Mouse (Mus musculus) heart, embryonic 14.5 days (tissue): ENCODE measurements around the gene Lbh. TPM values are rescaled to one million over a fixed set of nuclear protein-coding genes. Genes with fewer than 3 reads are reported as not detected.
A peak's percentile ranks its signal among the peaks of the same experiment; 100 is the strongest.

ENCODE experiments used
- ATAC-seq: fragments of 200-750 bp; cut with Nextera tagmentation; 2 replicates; pipeline ENCODE4 v1.8.0; 2017; ENCODE audit warnings: low read depth, moderate TSS enrichment; ENCODE audit not compliant: insufficient number of reproducible peaks, insufficient read depth, low FRiP score
- H3K27ac ChIP-seq, 2 experiments: fragments of 200-500 bp in 1 of 2; fragments of 300-500 bp in 1 of 2; sonication (generic) in 1 of 2; replicated peaks in 1 of 2; 2 replicates each; pipeline ENCODE4 v1.5.1; 2012 to 2014; ENCODE audit warnings: low read depth in 2 of 2, low read length in 2 of 2, control low read depth in 1 of 2, mild to moderate bottlenecking in 1 of 2, mixed read lengths in 1 of 2; ENCODE audit not compliant: control insufficient read depth in 1 of 2, insufficient read depth in 1 of 2
- H3K27me3 ChIP-seq: fragments of 300-500 bp; sonication (generic); 2 replicates; pipeline ENCODE4 v1.6.1; 2014; ENCODE audit warnings: mild to moderate bottlenecking, low read length, control low read depth; ENCODE audit not compliant: control insufficient read depth, insufficient read depth
- H3K36me3 ChIP-seq: fragments of 300-500 bp; sonication (generic); 2 replicates; pipeline ENCODE4 v1.6.1; 2014; ENCODE audit warnings: mild to moderate bottlenecking, control low read depth, low read length, mixed read lengths; ENCODE audit not compliant: control insufficient read depth, insufficient read depth
- H3K4me1 ChIP-seq, 2 experiments: fragments of 200-500 bp in 1 of 2; fragments of 300-500 bp in 1 of 2; sonication (generic) in 1 of 2; 2 replicates each; pipeline ENCODE4 v1.6.1; 2012 to 2014; ENCODE audit warnings: low read length in 2 of 2, control low read depth in 1 of 2, mixed read lengths in 1 of 2; ENCODE audit not compliant: control insufficient read depth in 2 of 2, insufficient read depth in 2 of 2
- H3K4me2 ChIP-seq: fragments of 300-500 bp; sonication (generic); 2 replicates; pipeline ENCODE4 v1.6.1; 2014; ENCODE audit warnings: mild to moderate bottlenecking, low read length
- H3K4me3 ChIP-seq, 2 experiments: fragments of 200-500 bp in 1 of 2; fragments of 300-500 bp in 1 of 2; sonication (generic) in 1 of 2; 2 replicates each; pipeline ENCODE4 v1.5.1; 2012 to 2014; ENCODE audit warnings: low read length in 2 of 2, mild to moderate bottlenecking in 2 of 2, control low read depth in 1 of 2, low read depth in 1 of 2, moderate library complexity in 1 of 2; ENCODE audit not compliant: control insufficient read depth in 1 of 2, insufficient read depth in 1 of 2
- H3K9ac ChIP-seq: fragments of 300-500 bp; sonication (generic); 2 replicates; pipeline ENCODE4 v1.6.1; 2014; ENCODE audit warnings: mild to moderate bottlenecking, low read length
- H3K9me3 ChIP-seq: fragments of 300-500 bp; sonication (generic); 2 replicates; pipeline ENCODE4 v1.6.1; 2016; ENCODE audit warnings: low read length, control low read depth; ENCODE audit not compliant: control insufficient read depth
- WGBS: fragments of 180-500 bp; shearing (Covaris S2); extraction: QIAGEN DNeasy Blood & Tissue Kit; methylation state at CpG from one replicate; pipeline ENCODE4 v1.1.7; 2014; 5-methylcytosine and 5-hydroxymethylcytosine counted together
- polyA plus RNA-seq: library from polyadenylated mRNA; unstranded; fragments of >200 nt; fragmentation: Nextera tagmentation; extraction: Ambion mirVana; gene quantifications from 2 replicates; pipeline ENCODE4 v1.2.1, GENCODE M21; 2014

Gene Lbh
- polyA plus RNA-seq, 1 experiment from 2014 or later = 36.2 TPM

GRCm38 (mm10) chr17:72953811-72954685 is 35.9 kb downstream of the Lbh start:
- peaks cover 16 to 19% of the 10 kb centered on the region in 2 experiments for H3K4me1 ChIP-seq
- H3K27ac ChIP-seq = no peak overlapping the region
- no peak overlapping the region for H3K4me3 ChIP-seq
- no peaks in the 10 kb centered on the region for H3K36me3 ChIP-seq
- H3K9ac ChIP-seq = no peak overlapping the region
- no peaks in the 10 kb centered on the region for H3K9me3 ChIP-seq
- ATAC-seq = no peak
- WGBS = 87% methylated on average over 6 of the region's 6 CpGs
- no peaks in the 10 kb centered on the region for H3K27me3 ChIP-seq
- no peak overlapping the region for H3K4me2 ChIP-seq

GRCm38 (mm10) chr17:72955534-72955933 is 37.4 kb downstream of the Lbh start:
- peak overlapping the region; percentile 6 to 58; a peak in 3 of 4 replicates for H3K27ac ChIP-seq

GRCm38 (mm10) chr17:72957016-72957415 is 38.9 kb downstream of the Lbh start:
- H3K27ac ChIP-seq = no peak overlapping the region
- WGBS = 93% methylated on average over 6 of the region's 6 CpGs
- H3K36me3 ChIP-seq = no peaks in the 10 kb centered on the region
- H3K4me3 ChIP-seq = no peak overlapping the region
- no peak for ATAC-seq
- H3K9ac ChIP-seq = no peak overlapping the region
- H3K4me2 ChIP-seq = no peak overlapping the region
- peaks cover 10 to 12% of the 10 kb centered on the region in 2 experiments for H3K4me1 ChIP-seq
- no peaks in the 10 kb centered on the region for H3K27me3 ChIP-seq
- H3K9me3 ChIP-seq = no peaks in the 10 kb centered on the region

More at GRCm38 (mm10) chr17:72955534-72955933, 37.4 kb downstream of the Lbh start:
- Histone ChIP-seq H3K4me2 (no peak overlapping the region), H3K27me3 (no peaks in the 10 kb centered on the region), H3K9me3 (no peaks in the 10 kb centered on the region), H3K9ac (no peak overlapping the region), H3K4me1 (peaks cover 16 to 20% of the 10 kb centered on the region in 2 experiments), H3K4me3 (no peak overlapping the region), H3K36me3 (no peaks in the 10 kb centered on the region)
- WGBS = 22% methylated on average over 2 of the region's 2 CpGs
- ATAC-seq = no peak

DNA sequence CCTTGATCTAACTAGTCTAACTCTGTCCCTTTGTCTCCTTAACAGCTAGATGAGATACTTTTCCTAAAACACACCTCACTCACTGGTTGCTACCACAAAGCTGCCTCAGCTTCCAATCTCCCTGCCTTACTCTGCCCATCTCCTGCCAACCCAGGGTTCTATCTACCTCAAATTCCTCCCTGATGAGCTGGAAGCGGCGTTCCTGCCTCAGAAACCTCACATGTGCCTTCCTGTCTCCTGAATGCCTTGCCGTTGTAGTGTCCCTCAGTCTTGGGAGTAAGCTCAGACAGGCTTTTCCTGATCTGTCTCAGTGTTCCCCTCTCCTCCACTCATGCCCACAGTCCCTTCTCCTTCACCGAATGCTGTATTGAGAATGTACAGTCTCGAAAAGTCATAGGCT is 40.8 kb downstream of the Lbh start:
- peaks cover 13 to 14% of the 10 kb centered on the region in 2 experiments for H3K4me1 ChIP-seq
- ATAC-seq = no peak
- no peak overlapping the region for H3K27ac ChIP-seq
- 54% methylated on average over 5 of the region's 5 CpGs for WGBS
- H3K4me2 ChIP-seq = no peak overlapping the region
- no peak overlapping the region for H3K4me3 ChIP-seq
- no peaks in the 10 kb centered on the region for H3K9me3 ChIP-seq
- H3K9ac ChIP-seq = no peak overlapping the region
- no peaks in the 10 kb centered on the region for H3K36me3 ChIP-seq
- H3K27me3 ChIP-seq = no peaks in the 10 kb centered on the region

DNA sequence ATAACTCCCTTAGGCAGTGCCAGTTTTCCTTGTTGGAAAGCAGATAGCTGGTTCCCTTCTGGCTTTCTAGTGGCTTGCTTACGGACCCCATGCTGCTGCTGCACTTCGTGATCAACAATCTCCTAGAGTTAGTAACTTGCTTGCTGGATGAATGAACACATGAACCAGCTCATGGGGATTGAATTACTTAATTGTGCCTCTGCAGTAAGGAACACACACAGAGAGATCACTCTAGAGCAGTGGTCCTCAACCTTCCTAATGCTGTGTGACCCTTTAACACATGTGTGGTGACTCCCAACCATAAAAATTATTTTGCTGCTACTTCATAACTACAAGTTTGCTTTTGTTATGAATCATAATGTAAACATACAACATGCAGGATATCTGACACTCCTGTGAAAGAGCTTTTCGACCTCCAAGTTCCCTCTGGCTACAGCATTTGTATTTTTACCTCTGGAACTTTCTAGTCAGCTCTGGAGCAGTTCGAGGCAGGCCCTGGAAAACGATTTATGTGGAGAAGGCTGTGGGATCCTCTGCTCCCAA is 41.5 kb downstream of the Lbh start:
- no peak overlapping the region for H3K27ac ChIP-seq
- no peak overlapping the region for H3K4me3 ChIP-seq
- 70% methylated on average over 5 of the region's 5 CpGs for WGBS
- no peak overlapping the region for H3K9ac ChIP-seq
- ATAC-seq = no peak
- no peaks in the 10 kb centered on the region for H3K36me3 ChIP-seq
- no peak overlapping the region for H3K4me2 ChIP-seq
- no peaks in the 10 kb centered on the region for H3K27me3 ChIP-seq
- H3K4me1 ChIP-seq = peaks cover 13 to 14% of the 10 kb centered on the region in 2 experiments
- no peaks in the 10 kb centered on the region for H3K9me3 ChIP-seq

- Histone ChIP-seq H3K9ac (no peak overlapping the region), H3K9me3 (no peaks in the 10 kb centered on the region), H3K4me1 (peaks cover 11 to 12% of the 10 kb centered on the region in 2 experiments), H3K4me2 (no peak overlapping the region), H3K27me3 (no peaks in the 10 kb centered on the region), H3K4me3 (no peak overlapping the region), H3K36me3 (no peaks in the 10 kb centered on the region), H3K27ac (no peak overlapping the region)
- 88% methylated on average over 4 of the region's 4 CpGs for WGBS
- no peak for ATAC-seq
Measured at GRCm38 (mm10) chr17:72960243-72960642, 42.1 kb downstream of the Lbh start.

GRCm38 (mm10) chr17:72960873-72961272 is 42.8 kb downstream of the Lbh start:
- H3K9ac ChIP-seq = no peak overlapping the region
- peaks cover 5 to 12% of the 10 kb centered on the region in 2 experiments for H3K4me1 ChIP-seq
- H3K4me3 ChIP-seq = no peak overlapping the region
- whole genome bisulfite sequencing = 81% methylated on average over 2 of the region's 2 CpGs
- no peaks in the 10 kb centered on the region for H3K36me3 ChIP-seq
- H3K27ac ChIP-seq = no peak overlapping the region
- no peak overlapping the region for H3K4me2 ChIP-seq
- no peaks in the 10 kb centered on the region for H3K9me3 ChIP-seq
- no peaks in the 10 kb centered on the region for H3K27me3 ChIP-seq
- ATAC-seq = no peak
